Mouse (Mus musculus): Measurements from ENCODE around the gene Fgf16.

- TF ChIP-seq CTCF (IDR thresholded peaks at IDR 0.05; ENCODE audit: borderline replicate concordance, insufficient read depth, low read length) (no peak), POLR2A (IDR thresholded peaks at IDR 0.05; ENCODE audit: low read depth, low read length) (no peak)
Measured at GRCm38 (mm10) chrX:105714740-105715139, 49.3 kb upstream of the Fgf16 start.
